11 mouse cellular contexts compared by ENCODE assay signal in the genomic region with DNA sequence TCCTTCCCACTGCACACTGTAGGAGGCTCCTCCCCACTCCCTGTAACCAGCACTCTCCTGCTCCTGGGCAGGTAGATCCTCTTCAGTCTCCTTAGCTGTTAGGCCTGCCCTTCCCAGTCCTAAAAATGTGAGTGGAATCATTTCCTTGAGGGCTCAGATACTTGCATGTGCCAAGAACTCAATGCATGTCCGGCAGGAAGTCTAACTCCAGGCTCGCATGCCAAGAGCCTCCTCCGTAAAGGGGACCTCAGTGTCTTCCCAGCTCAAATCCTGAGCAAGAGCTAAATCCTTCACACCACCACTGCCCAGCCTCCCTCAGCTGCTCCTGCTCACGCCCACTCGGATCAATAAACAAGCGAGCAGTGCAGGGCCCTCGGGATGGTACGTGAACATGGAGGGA. TPM values are rescaled to one million over a fixed set of nuclear protein-coding genes. Genes with fewer than 3 reads are reported as not detected.
A peak's percentile ranks its signal among the peaks of the same experiment; 100 is the strongest.
DNase-seq lines count a peak whose midpoint lies in the region; ATAC-seq and TF ChIP-seq lines count a peak whose summit lies in the region.
"Had no signal": no experiment of that assay in that cellular context is flagged by ENCODE, and none has a peak within 500 bp of the region (broad histone marks: within the 10 kb centered on the region; RNA-seq: fewer than 3 reads in every experiment).

No protein-coding gene starts in this region.

- peaks cover 33% of the 10 kb centered on the region for H3K36me3 ChIP-seq in midbrain, embryonic 10.5 days
- H3K36me3 ChIP-seq in midbrain, embryonic 16.5 days (ENCODE audit: control insufficient read depth, insufficient read depth, low read length), result no peaks in the 10 kb centered on the region
- peaks cover 48% of the 10 kb centered on the region for H3K36me3 ChIP-seq in heart, embryonic 13.5 days
- H3K36me3 ChIP-seq in stomach, embryonic 15.5 days, result peaks cover 25% of the 10 kb centered on the region
- H3K36me3 ChIP-seq: neural tube, embryonic 15.5 days had no signal

- DNase-seq in midbrain, embryonic 10.5 days (ENCODE audit: low spot score), result no peak
- DNase-seq in kidney, postnatal 36 days, result peak; percentile 66 to 69
- no peak for DNase-seq in left cerebral cortex, adult 2 months (ENCODE audit: extremely low spot score in 1 of 2, low spot score in 2 of 2)
- no peak for DNase-seq in cerebellum, adult 11 months
- no peak for DNase-seq in ovary, postnatal 10 days (ENCODE audit: low spot score)

- peaks cover 44% of the 10 kb centered on the region for H3K4me1 ChIP-seq in midbrain, embryonic 10.5 days
- H3K4me1 ChIP-seq in midbrain, embryonic 16.5 days (ENCODE audit: control insufficient read depth, insufficient read depth, low read length), result peaks cover 4% of the 10 kb centered on the region; the same call in 1 of the 2 replicates
- H3K4me1 ChIP-seq in heart, embryonic 13.5 days, result peaks cover 74% of the 10 kb centered on the region
- peaks cover 40% of the 10 kb centered on the region for H3K4me1 ChIP-seq in stomach, embryonic 15.5 days

- ATAC-seq in midbrain, embryonic 16.5 days, result no peak
- ATAC-seq in heart, embryonic 13.5 days (ENCODE audit: extremely low read depth, insufficient number of reproducible peaks, low FRiP score, low TSS enrichment), result no peak
- ATAC-seq in stomach, embryonic 15.5 days (ENCODE audit: insufficient read depth, low FRiP score, low read depth), result no peak

- H3K4me2 ChIP-seq in midbrain, embryonic 16.5 days (ENCODE audit: low read length), result no peak overlapping the region
- 0 out of 2 replicates have a peak overlapping the region, but pooled peaks have one; percentile 1 for H3K4me2 ChIP-seq in heart, embryonic 13.5 days
- H3K4me2 ChIP-seq in stomach, embryonic 15.5 days, result peak overlapping the region; percentile 13; the same call in 1 of the 2 replicates
- H3K4me2 ChIP-seq: neural tube, embryonic 15.5 days had no signal

- 0 out of 2 replicates have a peak overlapping the region, but pooled peaks have one; percentile 38 for H3K27ac ChIP-seq in midbrain, embryonic 10.5 days (replicated peaks)
- H3K27ac ChIP-seq in midbrain, embryonic 16.5 days (ENCODE audit: low read length), result no peak overlapping the region
- peak overlapping the region; percentile 22 for H3K27ac ChIP-seq in heart, embryonic 13.5 days (replicated peaks)
- peak overlapping the region; percentile 61 for H3K27ac ChIP-seq in stomach, embryonic 15.5 days
- no peak overlapping the region for H3K27ac ChIP-seq in left cerebral cortex, adult 2 months

- intact Hi-C loops in left cerebral cortex, adult 2 months (cut with DNase I), result no loop called here

- no peak overlapping the region for H3K9ac ChIP-seq in midbrain, embryonic 16.5 days (ENCODE audit: low read depth, low read length)
- peak overlapping the region; percentile 34; the same call in 1 of the 2 replicates for H3K9ac ChIP-seq in heart, embryonic 13.5 days
- no peak overlapping the region for H3K9ac ChIP-seq in stomach, embryonic 15.5 days
- H3K9ac ChIP-seq: neural tube, embryonic 15.5 days had no signal

- no peak overlapping the region for H3K4me3 ChIP-seq in midbrain, embryonic 10.5 days
- no peak overlapping the region for H3K4me3 ChIP-seq in midbrain, embryonic 16.5 days (ENCODE audit: low read depth, low read length)
- no peak overlapping the region for H3K4me3 ChIP-seq in heart, embryonic 13.5 days
- 0 out of 2 replicates have a peak overlapping the region, but pooled peaks have one; percentile 3 for H3K4me3 ChIP-seq in stomach, embryonic 15.5 days (replicated peaks)
- no peak overlapping the region for H3K4me3 ChIP-seq in left cerebral cortex, adult 2 months
- H3K4me3 ChIP-seq: neural tube, embryonic 15.5 days had no signal

- H3K9me3 ChIP-seq in midbrain, embryonic 10.5 days (replicated peaks), result no peaks in the 10 kb centered on the region
- no peaks in the 10 kb centered on the region for H3K9me3 ChIP-seq in midbrain, embryonic 16.5 days (replicated peaks; ENCODE audit: control insufficient read depth, low read length, poor library complexity, severe bottlenecking)
- no peaks in the 10 kb centered on the region for H3K9me3 ChIP-seq in heart, embryonic 13.5 days
- no peaks in the 10 kb centered on the region for H3K9me3 ChIP-seq in stomach, embryonic 15.5 days
- H3K9me3 ChIP-seq: neural tube, embryonic 15.5 days had no signal

- H3K27me3 ChIP-seq in midbrain, embryonic 10.5 days (ENCODE audit: low read depth, poor library complexity, severe bottlenecking), result no peaks in the 10 kb centered on the region
- H3K27me3 ChIP-seq in midbrain, embryonic 16.5 days (ENCODE audit: control insufficient read depth, insufficient read depth, low read depth, low read length), result no peaks in the 10 kb centered on the region
- H3K27me3 ChIP-seq in heart, embryonic 13.5 days (replicated peaks), result no peaks in the 10 kb centered on the region
- no peaks in the 10 kb centered on the region for H3K27me3 ChIP-seq in stomach, embryonic 15.5 days (replicated peaks)
- H3K27me3 ChIP-seq: neural tube, embryonic 15.5 days had no signal

- 57% methylated on average over 8 of the region's 8 CpGs for WGBS in midbrain, embryonic 10.5 days
- WGBS in midbrain, embryonic 16.5 days, result 55% methylated on average over 8 of the region's 8 CpGs
- WGBS in heart, embryonic 13.5 days, result 37% methylated on average over 8 of the region's 8 CpGs
- WGBS in stomach, embryonic 15.5 days, result 26% methylated on average over 8 of the region's 8 CpGs

- no peak for TF ChIP-seq CTCF in left cerebral cortex, adult 2 months (IDR thresholded peaks at IDR 0.05)

RNA-seq across cellular contexts. Expression of a gene that starts 1.0 kb away (rescaled TPM):
- 1.2 and 1.3 TPM in 2 replicates for polyA plus RNA-seq in midbrain, embryonic 10.5 days (2016; fragmentation: Nextera tagmentation; extraction: Ambion mirVana)
- 0.29 and 1.3 TPM in 2 replicates for polyA plus RNA-seq in midbrain, embryonic 16.5 days (2015; fragmentation: Nextera tagmentation; extraction: Ambion mirVana)
- polyA plus RNA-seq in heart, embryonic 13.5 days (2015; fragmentation: Nextera tagmentation; extraction: Ambion mirVana), result 1.2 TPM in 2 replicates
- polyA plus RNA-seq in stomach, embryonic 15.5 days (2015; fragmentation: Nextera tagmentation; extraction: Ambion mirVana), result 3.2 and 3.6 TPM in 2 replicates
- not detected for total RNA-seq in left cerebral cortex, adult 2 months (2021)

RNA-seq across cellular contexts. Expression of a gene that starts 4.7 kb away (rescaled TPM):
- 0.42 TPM in 1 of 2 replicates, not detected in the other for polyA plus RNA-seq in midbrain, embryonic 10.5 days (2016; fragmentation: Nextera tagmentation; extraction: Ambion mirVana)
- not detected in 2 replicates for polyA plus RNA-seq in midbrain, embryonic 16.5 days (2015; fragmentation: Nextera tagmentation; extraction: Ambion mirVana)
- polyA plus RNA-seq in heart, embryonic 13.5 days (2015; fragmentation: Nextera tagmentation; extraction: Ambion mirVana), result not detected in 2 replicates
- polyA plus RNA-seq in stomach, embryonic 15.5 days (2015; fragmentation: Nextera tagmentation; extraction: Ambion mirVana), result 0.40 and 0.71 TPM in 2 replicates
- not detected for total RNA-seq in left cerebral cortex, adult 2 months (2021)
- polyA plus RNA-seq: limb, embryonic 11.5 days; neural tube, embryonic 15.5 days; testis, adult 2 months had no signal

RNA-seq across cellular contexts. Expression of a gene that starts 4.7 kb away (rescaled TPM):
- polyA plus RNA-seq in midbrain, embryonic 10.5 days (2016; fragmentation: Nextera tagmentation; extraction: Ambion mirVana), result 305 and 352 TPM in 2 replicates
- 118 and 129 TPM in 2 replicates for polyA plus RNA-seq in midbrain, embryonic 16.5 days (2015; fragmentation: Nextera tagmentation; extraction: Ambion mirVana)
- polyA plus RNA-seq in heart, embryonic 13.5 days (2015; fragmentation: Nextera tagmentation; extraction: Ambion mirVana), result 505 and 535 TPM in 2 replicates
- 1,181 and 1,379 TPM in 2 replicates for polyA plus RNA-seq in stomach, embryonic 15.5 days (2015; fragmentation: Nextera tagmentation; extraction: Ambion mirVana)
- total RNA-seq in left cerebral cortex, adult 2 months (2021), result 10 to 100 TPM; 10.8 to 17.7 TPM

RNA-seq across cellular contexts. Expression of a gene that starts 9.9 kb away (rescaled TPM):
- polyA plus RNA-seq in midbrain, embryonic 10.5 days (2016; fragmentation: Nextera tagmentation; extraction: Ambion mirVana), result 15.4 and 17.1 TPM in 2 replicates
- polyA plus RNA-seq in midbrain, embryonic 16.5 days (2015; fragmentation: Nextera tagmentation; extraction: Ambion mirVana), result 5.4 and 6.3 TPM in 2 replicates
- 13.1 and 13.8 TPM in 2 replicates for polyA plus RNA-seq in heart, embryonic 13.5 days (2015; fragmentation: Nextera tagmentation; extraction: Ambion mirVana)
- polyA plus RNA-seq in stomach, embryonic 15.5 days (2015; fragmentation: Nextera tagmentation; extraction: Ambion mirVana), result 21.2 and 23.5 TPM in 2 replicates
- 1 to 10 TPM; 4.5 to 4.7 TPM for total RNA-seq in left cerebral cortex, adult 2 months (2021)

RNA-seq across cellular contexts. Expression of a gene that starts 16.0 kb away (rescaled TPM):
- 6.3 and 8.4 TPM in 2 replicates for polyA plus RNA-seq in midbrain, embryonic 10.5 days (2016; fragmentation: Nextera tagmentation; extraction: Ambion mirVana)
- polyA plus RNA-seq in midbrain, embryonic 16.5 days (2015; fragmentation: Nextera tagmentation; extraction: Ambion mirVana), result 9.0 and 11.1 TPM in 2 replicates
- 9.7 and 15.9 TPM in 2 replicates for polyA plus RNA-seq in heart, embryonic 13.5 days (2015; fragmentation: Nextera tagmentation; extraction: Ambion mirVana)
- polyA plus RNA-seq in stomach, embryonic 15.5 days (2015; fragmentation: Nextera tagmentation; extraction: Ambion mirVana), result 179 and 209 TPM in 2 replicates
- 1 to 10 TPM; 3.7 to 5.8 TPM for total RNA-seq in left cerebral cortex, adult 2 months (2021)

Comparison
In these comparisons a context has a peak if more than half of its experiments do, and no peak if none do; other contexts are left out.
1. H3K27ac ChIP-seq: peak in midbrain, embryonic 10.5 days (single experiment), heart, embryonic 13.5 days (single experiment) and stomach, embryonic 15.5 days (single experiment); none in midbrain, embryonic 16.5 days (single experiment) and left cerebral cortex, adult 2 months (single experiment).
2. DNase-seq: peak in kidney, postnatal 36 days (2 of 2); none in midbrain, embryonic 10.5 days (single experiment), left cerebral cortex, adult 2 months (0 of 2), cerebellum, adult 11 months (single experiment) and ovary, postnatal 10 days (single experiment).